Mouse (Mus musculus) G1E (cell line): ENCODE data around the gene Pdcd1lg2.

Experiments
- CTCF ChIP-seq: IDR thresholded peaks from 2 replicates; pipeline ENCODE4 v1.5.1; 2012; ENCODE audit warnings: low read depth, low read length, inconsistent platforms, mixed read lengths
- GATA2 ChIP-seq: IDR thresholded peaks from 2 replicates; pipeline ENCODE4 v1.6.1; 2012; ENCODE audit warnings: low read depth, low read length, inconsistent platforms, borderline replicate concordance

DNA sequence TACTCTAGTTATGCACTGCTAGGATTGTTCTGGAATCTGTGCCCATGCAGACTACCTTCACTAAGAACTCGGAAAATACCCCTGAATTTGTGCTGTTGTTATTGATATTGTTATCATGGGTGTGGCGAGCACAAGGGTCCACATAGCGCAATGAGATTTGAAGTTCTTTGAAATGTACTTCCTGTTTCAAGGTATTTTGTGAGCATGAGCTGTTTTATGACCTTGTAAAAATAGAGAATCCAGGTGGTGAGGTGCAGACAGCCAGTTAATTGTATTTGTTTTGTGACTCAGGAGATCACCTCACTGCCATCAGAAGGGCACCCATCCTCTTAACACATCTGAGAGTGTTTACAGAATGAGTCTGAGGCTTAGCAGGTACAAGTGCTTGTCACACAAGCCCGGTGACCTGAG lies 64.5 kb downstream of the Pdcd1lg2 start:
- TF ChIP-seq CTCF (no peak), GATA2 (no peak)
